Mouse (Mus musculus) urinary bladder, adult 18-20 months (tissue): ENCODE measurements around the gene AC109138.7.

Source experiments
- DNase-seq, 2 experiments: peaks; one replicate each; pipeline ENCODE4 v3.0.0; 2022; ENCODE audit warnings: low spot score in 2 of 2, mixed read lengths in 2 of 2

AC109138.7 gene

GRCm38 (mm10) chr19:4214071-4214770, at the start of gene AC109138.7, which contains the start of gene Clcf1:
AC109138.7 (plus strand) TSS chr19:4214357.
Clcf1 (plus strand) TSS chr19:4214238.
- peak in 1 of 2 experiments; percentile 50 for DNase-seq

- DNase-seq, result no peak
Observed at GRCm38 (mm10) chr19:4164721-4165120, 49.4 kb upstream of the AC109138.7 start.

- no peak for DNase-seq
Observed at GRCm38 (mm10) chr19:4166678-4167476, 47.3 kb upstream of the AC109138.7 start.

GRCm38 (mm10) chr19:4169378-4169784, 44.8 kb upstream of the AC109138.7 start:
- DNase-seq, result peak; percentile 98 to 99

GRCm38 (mm10) chr19:4169810-4170209, 44.3 kb upstream of the AC109138.7 start:
- DNase-seq, result no peak

GRCm38 (mm10) chr19:4170723-4171392, 43.3 kb upstream of the AC109138.7 start:
- no peak for DNase-seq

- DNase-seq, result no peak
Observed at GRCm38 (mm10) chr19:4171393-4172290, 42.5 kb upstream of the AC109138.7 start.

GRCm38 (mm10) chr19:4172925-4173324, 41.2 kb upstream of the AC109138.7 start:
- no peak for DNase-seq

GRCm38 (mm10) chr19:4175368-4175947, 38.7 kb upstream of the AC109138.7 start, which contains the start of gene Carns1:
Carns1 (minus strand) TSS chr19:4175479.
- DNase-seq, result no peak

- no peak for DNase-seq
Observed at GRCm38 (mm10) chr19:4180411-4180810, 33.7 kb upstream of the AC109138.7 start.

- no peak for DNase-seq
Observed at GRCm38 (mm10) chr19:4181892-4182291, 32.3 kb upstream of the AC109138.7 start.

GRCm38 (mm10) chr19:4183689-4184088, 30.5 kb upstream of the AC109138.7 start:
- DNase-seq, result no peak

GRCm38 (mm10) chr19:4184976-4185975, 28.9 kb upstream of the AC109138.7 start:
- no peak for DNase-seq

GRCm38 (mm10) chr19:4187303-4187702, 26.9 kb upstream of the AC109138.7 start:
- no peak for DNase-seq

- DNase-seq, result no peak
Observed at GRCm38 (mm10) chr19:4189051-4189620, 25.0 kb upstream of the AC109138.7 start.

GRCm38 (mm10) chr19:4190831-4191334, 23.3 kb upstream of the AC109138.7 start, which contains the start of gene Tbc1d10c:
Tbc1d10c (minus strand) TSS chr19:4191284.
- no peak for DNase-seq

GRCm38 (mm10) chr19:4191528-4192250, 22.5 kb upstream of the AC109138.7 start, which contains the start of gene Ppp1ca:
Ppp1ca (plus strand) TSS chr19:4192065.
- peak; percentile 90 to 93 for DNase-seq
